Mouse (Mus musculus) liver, adult 2 months (tissue): Measurements from ENCODE around the gene Acbd4.

ENCODE experiments used
- CTCF ChIP-seq: fragments of 200-500 bp; IDR thresholded peaks from 2 replicates; pipeline ENCODE4 v1.5.1; 2011; ENCODE audit warnings: low read depth, low read length, control low read depth
- POLR2A ChIP-seq: fragments of 200-500 bp; IDR thresholded peaks from 2 replicates; pipeline ENCODE4 v1.6.1; 2011; ENCODE audit warnings: low read length, control low read depth; ENCODE audit not compliant: insufficient read depth; ENCODE audit errors: extremely low read depth

- TF ChIP-seq CTCF (no peak), POLR2A (no peak)
These were observed 16.1 kb downstream of the Acbd4 start for GRCm38 (mm10) chr11:103117591-103118009.
